Mouse (Mus musculus) embryonic facial prominence, embryonic 15.5 days (tissue): ENCODE results near the gene Fndc10. TPM values are rescaled to one million over a fixed set of nuclear protein-coding genes. Genes with fewer than 3 reads are reported as not detected.
"Not testable (repeated sequence)": the region's sequence is repeated elsewhere in the genome, so short reads cannot be mapped to it uniquely, and the experiment has no call there.

Experiments used
- ATAC-seq: fragments of 200-750 bp; cut with Nextera tagmentation; 2 replicates; pipeline ENCODE4 v1.8.0; 2017; ENCODE audit warnings: low read depth, moderate TSS enrichment; ENCODE audit not compliant: insufficient number of reproducible peaks, low FRiP score, low TSS enrichment
- H3K27ac ChIP-seq: fragments of 300-500 bp; sonication (generic); replicated peaks from 2 replicates; pipeline ENCODE4 v1.5.1; 2015; ENCODE audit warnings: mild to moderate bottlenecking, inconsistent platforms
- H3K27me3 ChIP-seq: fragments of 300-500 bp; sonication (generic); 2 replicates; pipeline ENCODE4 v1.6.1; 2015; ENCODE audit warnings: inconsistent platforms
- H3K36me3 ChIP-seq: fragments of 300-500 bp; sonication (generic); 2 replicates; pipeline ENCODE4 v1.6.1; 2015; ENCODE audit warnings: mild to moderate bottlenecking, inconsistent platforms
- H3K4me1 ChIP-seq: fragments of 300-500 bp; sonication (generic); 2 replicates; pipeline ENCODE4 v1.6.1; 2015; ENCODE audit warnings: inconsistent platforms
- H3K4me2 ChIP-seq: fragments of 300-500 bp; sonication (generic); replicated peaks from 2 replicates; pipeline ENCODE4 v1.6.1; 2015; ENCODE audit warnings: mild to moderate bottlenecking, inconsistent platforms
- H3K4me3 ChIP-seq: fragments of 300-500 bp; sonication (generic); replicated peaks from 2 replicates; pipeline ENCODE4 v1.5.1; 2015; ENCODE audit warnings: mild to moderate bottlenecking, inconsistent platforms
- H3K9ac ChIP-seq: fragments of 300-500 bp; sonication (generic); 2 replicates; pipeline ENCODE4 v1.6.1; 2015; ENCODE audit warnings: inconsistent platforms
- H3K9me3 ChIP-seq: fragments of 300-500 bp; sonication (generic); replicated peaks from 2 replicates; pipeline ENCODE4 v1.6.1; 2016; ENCODE audit warnings: inconsistent platforms
- WGBS: fragments of 180-500 bp; shearing (Covaris S2); methylation state at CpG from one replicate; pipeline ENCODE4 v1.1.7; 2015; 5-methylcytosine and 5-hydroxymethylcytosine counted together
- polyA plus RNA-seq: library from polyadenylated mRNA; unstranded; fragments of >200 nt; fragmentation: Nextera tagmentation; extraction: Ambion mirVana; gene quantifications from 2 replicates; pipeline ENCODE4 v1.2.1, GENCODE M21; 2015

The Fndc10 gene
- polyA plus RNA-seq = 13.5 and 13.9 TPM in 2 replicates

DNA sequence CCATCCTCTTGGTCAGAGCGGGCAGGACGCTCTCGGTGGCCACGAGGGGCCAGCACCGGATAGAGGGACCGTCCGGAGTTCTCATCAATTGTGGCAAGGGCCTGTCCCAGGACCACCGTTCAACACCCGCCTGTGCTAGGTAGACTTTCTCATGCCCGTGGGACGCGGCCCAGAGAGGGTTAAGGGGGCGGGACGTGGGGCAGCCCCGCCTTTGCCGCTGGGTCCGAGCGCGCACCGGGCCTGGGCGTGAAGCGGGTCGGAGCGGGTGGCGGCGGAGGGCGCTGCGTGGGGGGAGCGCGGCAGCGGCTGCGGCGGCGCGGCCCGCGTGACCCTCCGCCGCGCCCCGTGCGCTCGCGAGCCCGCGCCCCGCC, at the start of gene Fndc10:
Gene Fndc10 (plus strand): TSS at position 232 of the 371 bp plus-strand sequence.
- no peaks in the 10 kb centered on the region for H3K36me3 ChIP-seq
- peak within 1 kb of the TSS; percentile 58 for H3K9ac ChIP-seq
- peak; percentile 85 for ATAC-seq
- peak within 1 kb of the TSS; percentile 80 for H3K27ac ChIP-seq
- H3K4me2 ChIP-seq = peak within 1 kb of the TSS; percentile 95
- H3K4me3 ChIP-seq = peak within 1 kb of the TSS; percentile 74
- H3K27me3 ChIP-seq = peaks cover 7% of the 10 kb centered on the region; the same call in 1 of the 2 replicates
- no peaks in the 10 kb centered on the region for H3K9me3 ChIP-seq
- H3K4me1 ChIP-seq = peaks cover 26% of the 10 kb centered on the region
- WGBS = 1% methylated on average over 46 of the region's 47 CpGs

DNA sequence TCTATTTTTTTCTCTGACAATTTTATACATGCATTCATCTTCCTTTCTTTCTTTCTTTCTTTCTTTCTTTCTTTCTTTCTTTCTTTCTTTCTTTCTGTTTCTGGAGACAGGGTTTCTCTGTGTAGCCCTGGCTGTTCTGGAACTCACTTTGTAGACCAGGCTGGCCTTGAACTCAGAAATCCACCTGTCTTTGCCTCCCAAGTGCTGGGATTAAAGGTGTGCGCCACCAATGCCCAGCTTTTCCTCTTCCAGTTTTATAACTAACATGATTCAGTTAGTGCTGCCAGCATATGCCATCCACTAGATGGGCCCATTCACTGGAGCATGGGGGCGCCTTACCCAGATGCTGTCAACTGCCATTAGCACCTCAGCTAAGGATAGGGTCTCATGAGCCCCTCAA, 48.8 kb upstream of the Fndc10 start, which contains the start of gene Gm10563:
Gene Gm10563 (minus strand): TSS at position 101 of the 400 bp plus-strand sequence.
- WGBS = 87% methylated on average over 2 of the region's 2 CpGs
- not testable (repeated sequence) for H3K27ac ChIP-seq, H3K4me2 ChIP-seq

DNA sequence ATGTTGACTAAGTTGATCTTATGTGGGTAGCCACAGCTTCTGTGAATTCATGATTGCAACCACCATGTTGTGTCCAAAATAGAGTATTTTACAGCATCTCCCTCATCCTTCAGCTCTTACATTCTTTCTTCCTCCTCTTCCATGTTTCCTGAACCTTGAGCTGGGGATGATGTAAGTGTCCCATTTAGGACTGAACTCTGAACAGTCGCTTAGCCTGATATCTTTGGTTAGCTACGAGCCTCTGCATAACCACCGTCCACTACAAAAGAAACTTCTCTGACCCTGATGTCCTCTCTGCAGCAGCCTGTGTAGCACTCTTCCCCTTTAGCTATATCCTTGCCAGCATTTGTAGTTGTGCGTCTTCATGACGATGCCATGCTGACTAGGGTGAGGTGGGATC, 48.4 kb upstream of the Fndc10 start:
- Histone ChIP-seq H3K27ac (no peak overlapping the region), H3K27me3 (no peaks in the 10 kb centered on the region), H3K9ac (no peak overlapping the region), H3K4me3 (no peak overlapping the region), H3K4me2 (no peak overlapping the region), H3K4me1 (no peaks in the 10 kb centered on the region), H3K36me3 (peaks cover 87% of the 10 kb centered on the region), H3K9me3 (no peaks in the 10 kb centered on the region)
- 95% methylated on average over 5 of the region's 5 CpGs for WGBS
- no peak for ATAC-seq

More for the DNA sequence above, 48.8 kb upstream of the Fndc10 start, which contains the start of gene Gm10563:
- H3K36me3 ChIP-seq = peaks cover 87% of the 10 kb centered on the region
- H3K9ac ChIP-seq, H3K27me3 ChIP-seq, ATAC-seq, H3K9me3 ChIP-seq, H3K4me3 ChIP-seq, H3K4me1 ChIP-seq: not testable (repeated sequence)

DNA sequence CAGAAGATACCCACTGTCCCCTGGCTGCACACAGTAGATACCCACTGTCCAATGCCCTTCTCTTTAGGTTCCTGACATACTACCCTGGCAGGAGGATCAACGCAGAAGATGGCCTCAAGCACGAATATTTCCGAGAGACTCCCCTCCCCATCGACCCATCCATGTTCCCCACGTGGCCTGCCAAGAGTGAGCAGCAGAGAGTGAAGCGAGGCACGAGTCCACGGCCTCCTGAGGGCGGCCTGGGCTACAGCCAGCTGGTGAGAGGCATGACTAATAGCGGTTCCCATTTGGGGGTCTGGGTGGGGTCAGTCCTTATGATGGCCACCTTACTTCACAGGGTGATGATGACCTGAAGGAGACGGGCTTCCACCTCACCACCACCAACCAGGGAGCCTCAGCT, 44.8 kb upstream of the Fndc10 start:
- no peak for ATAC-seq
- H3K9me3 ChIP-seq = no peaks in the 10 kb centered on the region
- 87% methylated on average over 11 of the region's 11 CpGs for whole genome bisulfite sequencing
- no peak overlapping the region for H3K27ac ChIP-seq
- H3K9ac ChIP-seq = no peak overlapping the region
- peaks cover 23% of the 10 kb centered on the region for H3K27me3 ChIP-seq
- H3K4me3 ChIP-seq = no peak overlapping the region
- H3K4me2 ChIP-seq = no peak overlapping the region
- H3K36me3 ChIP-seq = peaks cover 63% of the 10 kb centered on the region
- H3K4me1 ChIP-seq = peaks cover 26% of the 10 kb centered on the region

DNA sequence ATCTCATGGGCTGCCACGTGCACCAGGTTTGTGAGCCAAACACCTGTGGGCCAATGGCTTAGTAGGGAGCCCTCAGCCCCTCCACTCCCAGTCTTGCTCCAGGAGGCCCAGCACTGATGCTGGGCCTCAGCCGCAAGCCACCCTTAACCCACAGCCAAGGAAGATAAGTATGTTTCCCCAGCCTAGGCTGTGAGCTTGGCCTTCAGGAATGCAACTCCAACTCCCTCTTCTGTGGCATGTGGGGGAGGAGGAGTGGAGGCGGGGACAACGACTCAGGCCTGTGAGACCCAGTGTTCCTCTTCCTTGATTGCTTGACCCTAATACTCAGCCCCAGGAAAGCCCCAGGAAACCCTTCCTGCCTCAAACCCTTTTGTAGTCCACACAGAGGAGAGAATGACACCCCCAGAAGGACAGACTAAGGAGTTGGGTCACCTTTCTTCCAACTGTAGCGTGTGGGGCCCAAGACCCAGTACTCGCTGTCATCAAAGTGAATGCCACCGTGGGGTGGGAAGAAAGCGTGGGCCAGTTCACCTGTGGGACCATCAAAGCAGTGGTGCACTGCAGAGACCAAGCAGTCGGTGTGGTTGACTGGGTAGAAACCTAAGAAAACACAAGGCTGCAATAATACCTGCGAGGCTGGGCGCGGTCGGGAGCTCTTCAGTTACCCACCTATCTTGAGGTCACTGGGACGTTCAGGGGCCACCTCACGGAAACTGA, 42.4 kb upstream of the Fndc10 start:
- 60% methylated on average over 15 of the region's 15 CpGs for WGBS
- Histone ChIP-seq H3K36me3 (peaks cover 57% of the 10 kb centered on the region), H3K4me1 (peaks cover 40% of the 10 kb centered on the region), H3K4me2 (no peak overlapping the region), H3K27ac (no peak overlapping the region), H3K9me3 (no peaks in the 10 kb centered on the region), H3K27me3 (peaks cover 33% of the 10 kb centered on the region), H3K4me3 (no peak overlapping the region; the same call in 1 of the 2 replicates), H3K9ac (no peak overlapping the region)
- ATAC-seq = no peak

DNA sequence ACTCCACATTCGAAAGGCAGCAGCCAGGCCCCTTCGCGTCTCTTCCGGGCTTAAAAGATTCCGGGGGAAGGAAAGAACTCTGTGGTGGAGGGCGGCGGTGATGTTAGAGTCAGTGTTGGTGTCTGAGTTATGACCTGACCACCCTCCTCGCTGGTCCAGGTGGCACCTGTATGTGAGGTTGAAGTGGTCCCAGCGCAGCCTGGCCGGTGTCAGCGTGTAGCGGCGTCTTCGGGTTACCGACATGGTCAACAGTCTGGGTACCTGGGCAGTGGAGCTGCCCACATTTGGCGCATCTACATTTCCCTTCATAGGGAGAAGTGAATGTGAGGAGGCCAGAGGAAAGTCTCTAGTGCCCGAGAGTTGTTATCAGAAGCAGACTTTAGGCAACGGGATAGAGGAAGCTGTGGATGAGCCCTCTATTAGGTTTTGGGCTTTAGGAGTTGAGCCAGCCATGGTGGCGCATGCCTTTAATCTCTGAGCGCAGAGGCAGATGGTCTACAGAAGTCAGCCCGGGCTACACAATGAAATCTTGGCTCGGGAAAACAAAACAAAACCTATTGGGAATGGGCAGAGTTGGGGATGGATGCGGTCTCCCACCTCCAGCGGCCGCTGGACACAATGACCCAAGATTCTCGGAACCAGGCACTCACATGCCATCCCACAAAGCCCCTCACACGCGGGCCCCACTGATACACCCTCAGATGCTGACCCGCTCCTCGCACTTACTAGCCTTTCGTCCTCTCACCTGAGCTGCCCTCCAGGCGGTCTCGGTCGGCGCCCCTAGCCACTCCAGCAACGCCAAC, 41.7 kb upstream of the Fndc10 start:
- Histone ChIP-seq H3K27me3 (peaks cover 33% of the 10 kb centered on the region), H3K36me3 (peaks cover 58% of the 10 kb centered on the region), H3K9ac (peak overlapping the region; percentile 37), H3K27ac (peak overlapping the region; percentile 60; the same call in 1 of the 2 replicates), H3K4me1 (peaks cover 40% of the 10 kb centered on the region), H3K9me3 (no peaks in the 10 kb centered on the region), H3K4me2 (peak overlapping the region; percentile 94), H3K4me3 (peak overlapping the region; percentile 51)
- ATAC-seq = no peak
- 22% methylated on average over 36 of the region's 36 CpGs for WGBS

DNA sequence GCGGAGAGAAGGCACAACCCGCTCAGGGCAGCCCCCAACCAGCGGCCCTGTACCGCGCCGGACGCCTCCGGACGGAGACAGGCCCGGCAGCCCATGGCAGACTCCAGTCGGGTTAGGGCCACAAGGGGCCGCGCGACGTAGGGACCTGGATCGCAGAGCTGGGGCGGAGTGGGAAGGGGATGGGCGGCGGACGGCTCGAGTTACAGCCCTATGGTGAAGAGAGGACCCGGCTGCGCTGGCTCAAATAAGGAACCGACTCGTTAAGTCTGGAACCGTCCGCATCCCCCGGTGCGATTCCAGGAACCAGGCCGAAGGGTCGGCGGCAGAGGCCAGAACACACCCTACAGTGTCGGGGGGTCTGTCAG, 41.1 kb upstream of the Fndc10 start, which contains the start of gene Mmp23:
Gene Mmp23 (minus strand): TSS at position 299 of the 365 bp plus-strand sequence.
- H3K9me3 ChIP-seq = no peaks in the 10 kb centered on the region
- peak within 1 kb of the TSS; percentile 60; the same call in 1 of the 2 replicates for H3K27ac ChIP-seq
- under 1% methylated on average over 33 of the region's 33 CpGs for WGBS
- H3K36me3 ChIP-seq = peaks cover 56% of the 10 kb centered on the region
- H3K27me3 ChIP-seq = peaks cover 33% of the 10 kb centered on the region
- ATAC-seq = peak; percentile 69
- peaks cover 40% of the 10 kb centered on the region for H3K4me1 ChIP-seq
- H3K9ac ChIP-seq = peak within 1 kb of the TSS; percentile 37
- peak within 1 kb of the TSS; percentile 51 for H3K4me3 ChIP-seq
- H3K4me2 ChIP-seq = peak within 1 kb of the TSS; percentile 94

DNA sequence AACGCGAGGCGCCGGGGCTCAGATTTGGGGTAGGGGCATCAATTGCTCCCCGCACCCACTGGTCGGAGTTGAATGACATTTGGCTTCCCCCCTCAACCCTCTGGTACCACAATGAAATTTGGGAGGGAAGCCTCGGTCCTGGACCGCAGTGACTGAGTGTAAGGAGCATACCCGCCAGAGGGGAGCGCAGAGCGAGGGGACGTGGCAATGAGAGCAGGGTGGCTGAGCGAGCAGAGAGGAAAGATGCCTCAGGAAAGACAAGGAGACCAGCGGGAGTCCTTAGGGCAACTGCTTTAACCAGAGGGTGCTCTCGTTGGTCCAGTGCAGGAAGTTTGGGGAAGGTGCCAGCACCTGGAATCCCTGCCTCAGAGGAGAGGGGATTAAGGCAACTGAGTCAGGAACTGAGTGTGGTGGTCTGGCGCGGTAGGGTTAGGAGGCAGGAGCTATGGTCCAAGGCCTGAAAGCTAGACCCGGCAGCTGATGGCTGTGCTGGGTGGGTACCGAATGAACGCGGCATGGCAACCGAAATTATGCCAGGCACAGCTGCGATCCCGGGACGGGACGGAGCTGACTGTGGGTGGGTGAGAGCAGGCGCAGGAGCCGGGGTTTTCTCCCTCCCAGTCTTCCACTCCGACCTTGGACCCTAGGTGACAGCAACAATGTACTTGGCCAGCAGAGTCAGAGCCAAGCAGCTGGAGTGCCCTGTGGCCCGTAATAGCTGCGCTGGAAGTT, 40.5 kb upstream of the Fndc10 start:
- H3K9me3 ChIP-seq = no peaks in the 10 kb centered on the region
- H3K27me3 ChIP-seq = peaks cover 33% of the 10 kb centered on the region
- H3K36me3 ChIP-seq = peaks cover 53% of the 10 kb centered on the region
- peaks cover 40% of the 10 kb centered on the region for H3K4me1 ChIP-seq
- H3K4me2 ChIP-seq = peak overlapping the region; percentile 94
- under 1% methylated on average over 31 of the region's 31 CpGs for WGBS
- peak overlapping the region; percentile 51 for H3K4me3 ChIP-seq
- ATAC-seq = peak; percentile 36; the same call in 1 of the 2 replicates
- peak overlapping the region; percentile 37 for H3K9ac ChIP-seq
- peak overlapping the region; percentile 60; the same call in 1 of the 2 replicates for H3K27ac ChIP-seq

DNA sequence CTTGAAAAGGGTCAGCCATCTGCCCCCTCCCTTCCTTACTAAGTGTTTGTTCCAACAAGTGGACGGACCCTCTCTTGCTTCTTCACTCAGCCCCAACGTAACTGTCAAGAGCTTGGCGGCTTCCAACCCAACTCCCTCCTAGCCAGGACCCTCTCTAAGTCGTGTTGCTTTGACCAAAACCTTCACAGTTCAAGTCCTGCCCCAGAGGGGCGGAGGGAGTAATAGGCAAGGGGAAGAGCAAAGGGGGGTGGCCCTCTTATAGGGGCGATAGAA, 40.0 kb upstream of the Fndc10 start:
- Histone ChIP-seq H3K36me3 (peaks cover 53% of the 10 kb centered on the region), H3K9ac (peak overlapping the region; percentile 37), H3K4me3 (peak overlapping the region; percentile 51), H3K4me1 (peaks cover 40% of the 10 kb centered on the region), H3K4me2 (peak overlapping the region; percentile 94), H3K27me3 (peaks cover 33% of the 10 kb centered on the region), H3K27ac (no peak overlapping the region), H3K9me3 (no peaks in the 10 kb centered on the region)
- 4% methylated on average over 6 of the region's 6 CpGs for WGBS
- ATAC-seq = no peak

DNA sequence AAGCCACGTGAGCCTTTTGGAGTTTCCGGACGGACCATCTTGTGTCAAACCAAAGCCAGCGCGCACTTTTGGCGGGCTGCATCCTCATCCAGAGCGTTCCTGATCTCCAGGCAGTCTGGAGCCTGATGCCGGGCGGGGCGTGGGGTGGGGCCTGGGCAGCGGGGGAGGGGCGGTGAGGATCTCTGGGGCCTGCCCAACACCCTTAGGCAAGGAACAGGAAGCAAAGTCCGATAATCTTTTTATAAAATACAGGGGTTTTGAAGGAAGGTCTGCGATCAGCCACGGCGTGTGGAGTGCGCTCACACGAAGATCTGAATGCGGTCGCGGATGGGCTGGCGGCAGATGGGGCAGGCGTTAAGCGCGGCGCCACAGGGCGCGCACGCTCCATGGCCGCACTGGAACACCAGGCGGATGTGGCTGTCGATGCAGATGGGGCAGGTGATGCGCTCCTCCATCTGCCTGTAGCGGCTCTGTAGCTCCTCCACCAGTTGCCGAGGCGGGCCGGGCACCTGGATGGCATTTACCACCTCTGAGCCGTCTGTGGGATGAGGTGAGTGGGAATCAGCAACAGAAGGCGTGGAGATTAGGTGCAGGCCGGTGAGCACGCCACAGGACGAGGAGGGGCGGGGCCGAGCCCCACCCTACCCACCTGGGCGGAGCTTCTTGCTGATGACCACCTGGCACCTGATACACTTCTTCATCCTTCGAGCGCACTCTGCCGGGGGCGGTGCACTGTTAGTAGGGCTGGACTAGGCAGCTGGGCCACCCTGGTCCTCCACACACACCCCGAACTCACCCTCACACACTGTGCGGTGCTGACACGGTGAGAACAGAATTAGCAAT, 39.5 kb upstream of the Fndc10 start:
- Histone ChIP-seq H3K4me3 (peak overlapping the region; percentile 51), H3K36me3 (peaks cover 49% of the 10 kb centered on the region), H3K4me2 (peak overlapping the region; percentile 94), H3K27me3 (peaks cover 33% of the 10 kb centered on the region), H3K9me3 (no peaks in the 10 kb centered on the region), H3K27ac (no peak overlapping the region), H3K4me1 (peaks cover 40% of the 10 kb centered on the region), H3K9ac (peak overlapping the region; percentile 37)
- peak; percentile 23; the same call in 1 of the 2 replicates for ATAC-seq
- WGBS = 2% methylated on average over 52 of the region's 52 CpGs
